Mouse (Mus musculus) midbrain, embryonic 14.5 days (tissue): ENCODE measurements around the gene Fam187b. TPM values are rescaled to one million over a fixed set of nuclear protein-coding genes. Genes with fewer than 3 reads are reported as not detected.
A peak's percentile ranks its signal among the peaks of the same experiment; 100 is the strongest.

ENCODE experiments used
- ATAC-seq: fragments of 200-750 bp; cut with Nextera tagmentation; 2 replicates; pipeline ENCODE4 v1.8.0; 2017; ENCODE audit warnings: moderate number of reproducible peaks, moderate library complexity; ENCODE audit not compliant: low FRiP score, low TSS enrichment
- DNase-seq: peaks from one replicate; pipeline ENCODE4 v3.0.0-alpha.2; 2015
- H3K27ac ChIP-seq: fragments of 300-500 bp; sonication (generic); replicated peaks from 2 replicates; pipeline ENCODE4 v1.5.1; 2014; ENCODE audit warnings: mild to moderate bottlenecking, low read depth, low read length, moderate library complexity
- H3K27me3 ChIP-seq: fragments of 300-500 bp; sonication (generic); 2 replicates; pipeline ENCODE4 v1.6.1; 2014; ENCODE audit warnings: low read length, control low read depth, mixed read lengths; ENCODE audit not compliant: control insufficient read depth, insufficient read depth
- H3K36me3 ChIP-seq: fragments of 300-500 bp; sonication (generic); 2 replicates; pipeline ENCODE4 v1.6.1; 2014; ENCODE audit warnings: low read length, control low read depth; ENCODE audit not compliant: control insufficient read depth, insufficient read depth
- H3K4me1 ChIP-seq: fragments of 300-500 bp; sonication (generic); 2 replicates; pipeline ENCODE4 v1.6.1; 2014; ENCODE audit warnings: mild to moderate bottlenecking, antibody characterized with exemption, low read length, control low read depth; ENCODE audit not compliant: control insufficient read depth, insufficient read depth
- H3K4me2 ChIP-seq: fragments of 300-500 bp; sonication (generic); 2 replicates; pipeline ENCODE4 v1.6.1; 2014; ENCODE audit warnings: mild to moderate bottlenecking, low read length, moderate library complexity
- H3K4me3 ChIP-seq: fragments of 300-500 bp; sonication (generic); replicated peaks from 2 replicates; pipeline ENCODE4 v1.5.1; 2014; ENCODE audit warnings: low read depth, low read length
- H3K9ac ChIP-seq: fragments of 300-500 bp; sonication (generic); replicated peaks from 2 replicates; pipeline ENCODE4 v1.6.1; 2014; ENCODE audit warnings: mild to moderate bottlenecking, low read length, moderate library complexity
- H3K9me3 ChIP-seq: fragments of 300-500 bp; sonication (generic); 2 replicates; pipeline ENCODE4 v1.6.1; 2016; ENCODE audit warnings: low read length, control low read depth, mixed read lengths; ENCODE audit not compliant: control insufficient read depth
- WGBS: fragments of 180-500 bp; shearing (Covaris S2); extraction: QIAGEN DNeasy Blood & Tissue Kit; methylation state at CpG from one replicate; pipeline ENCODE4 v1.1.7; 2014; 5-methylcytosine and 5-hydroxymethylcytosine counted together
- polyA plus RNA-seq: library from polyadenylated mRNA; unstranded; fragments of >200 nt; fragmentation: Nextera tagmentation; extraction: Ambion mirVana; gene quantifications from 2 replicates; pipeline ENCODE4 v1.2.1, GENCODE M21; 2014

The Fam187b gene
- polyA plus RNA-seq, 1 experiment from 2014 or later = 0.37 TPM

- 90% methylated on average over 4 of the region's 4 CpGs for WGBS
- no peak overlapping the region for H3K9ac ChIP-seq
- DNase-seq (no peak), ATAC-seq (no peak)
- no peaks in the 10 kb centered on the region for H3K27me3 ChIP-seq
- no peaks in the 10 kb centered on the region for H3K36me3 ChIP-seq
- no peak overlapping the region for H3K4me3 ChIP-seq
- H3K27ac ChIP-seq = no peak overlapping the region
- H3K4me1 ChIP-seq = no peaks in the 10 kb centered on the region
- H3K4me2 ChIP-seq = no peak overlapping the region
- no peaks in the 10 kb centered on the region for H3K9me3 ChIP-seq
Observed at GRCm38 (mm10) chr7:30988519-30989162, 15.1 kb downstream of the Fam187b start.

GRCm38 (mm10) chr7:30992148-30992547 is 18.6 kb downstream of the Fam187b start:
- no peak for ATAC-seq
- Histone ChIP-seq H3K4me3 (no peak overlapping the region), H3K27me3 (no peaks in the 10 kb centered on the region), H3K36me3 (no peaks in the 10 kb centered on the region), H3K27ac (no peak overlapping the region), H3K4me2 (no peak overlapping the region), H3K9ac (no peak overlapping the region), H3K4me1 (no peaks in the 10 kb centered on the region), H3K9me3 (peaks cover 4% of the 10 kb centered on the region; the same call in 1 of the 2 replicates)
- no peak for DNase-seq
- 82% methylated on average over 5 of the region's 5 CpGs for WGBS

DNA sequence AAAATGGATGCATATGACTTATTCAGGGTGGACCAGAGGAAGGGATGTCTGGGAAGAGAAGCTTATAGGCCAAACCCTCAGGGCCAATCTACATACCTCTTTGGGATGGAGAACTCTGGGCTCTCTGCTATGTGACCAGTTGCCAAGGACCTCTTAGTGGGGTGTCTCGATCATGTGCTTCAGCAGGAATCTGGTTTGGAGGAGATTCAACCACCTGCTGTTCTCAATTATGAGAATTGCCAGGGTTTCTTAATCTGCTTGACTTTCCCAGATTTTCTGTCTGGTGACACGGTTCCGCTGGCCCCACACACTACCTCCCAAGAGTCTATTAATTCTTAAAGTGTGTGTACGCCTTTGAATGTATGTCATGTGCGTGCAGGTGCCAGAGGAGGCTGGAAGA is 20.4 kb downstream of the Fam187b start:
- no peak overlapping the region for H3K27ac ChIP-seq
- H3K9ac ChIP-seq = no peak overlapping the region
- 88% methylated on average over 5 of the region's 5 CpGs for WGBS
- no peaks in the 10 kb centered on the region for H3K4me1 ChIP-seq
- peaks cover 4% of the 10 kb centered on the region; the same call in 1 of the 2 replicates for H3K9me3 ChIP-seq
- no peak overlapping the region for H3K4me2 ChIP-seq
- H3K4me3 ChIP-seq = no peak overlapping the region
- no peak for ATAC-seq
- no peak for DNase-seq
- no peaks in the 10 kb centered on the region for H3K27me3 ChIP-seq
- H3K36me3 ChIP-seq = no peaks in the 10 kb centered on the region

DNA sequence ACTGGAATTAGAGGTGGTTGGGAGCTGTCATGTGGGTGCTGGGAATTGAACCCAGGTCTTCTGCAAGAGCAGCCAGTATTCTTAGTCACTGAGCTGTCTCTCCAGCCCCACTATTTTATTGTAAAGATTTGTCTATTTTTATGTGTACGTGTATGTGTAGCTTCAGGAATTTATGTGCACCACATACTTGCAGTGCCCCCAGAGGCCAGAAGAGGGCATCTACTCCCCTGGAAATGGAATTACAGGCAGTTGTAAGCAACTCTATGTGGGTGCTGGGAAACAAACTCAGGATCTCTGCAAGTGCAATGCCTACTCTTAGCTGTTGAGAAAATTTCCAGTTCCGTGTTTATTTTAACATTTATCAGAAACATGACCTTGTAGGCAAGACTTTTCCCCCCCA is 22.9 kb downstream of the Fam187b start:
- no peak overlapping the region for H3K9ac ChIP-seq
- H3K27ac ChIP-seq = no peak overlapping the region
- no peaks in the 10 kb centered on the region for H3K4me1 ChIP-seq
- H3K27me3 ChIP-seq = no peaks in the 10 kb centered on the region
- H3K4me2 ChIP-seq = no peak overlapping the region
- no peaks in the 10 kb centered on the region for H3K36me3 ChIP-seq
- DNase-seq = no peak
- no peak overlapping the region for H3K4me3 ChIP-seq
- no peak for ATAC-seq
- H3K9me3 ChIP-seq = peaks cover 4% of the 10 kb centered on the region; the same call in 1 of the 2 replicates
- WGBS = 93% methylated on average over 2 of the region's 2 CpGs

DNA sequence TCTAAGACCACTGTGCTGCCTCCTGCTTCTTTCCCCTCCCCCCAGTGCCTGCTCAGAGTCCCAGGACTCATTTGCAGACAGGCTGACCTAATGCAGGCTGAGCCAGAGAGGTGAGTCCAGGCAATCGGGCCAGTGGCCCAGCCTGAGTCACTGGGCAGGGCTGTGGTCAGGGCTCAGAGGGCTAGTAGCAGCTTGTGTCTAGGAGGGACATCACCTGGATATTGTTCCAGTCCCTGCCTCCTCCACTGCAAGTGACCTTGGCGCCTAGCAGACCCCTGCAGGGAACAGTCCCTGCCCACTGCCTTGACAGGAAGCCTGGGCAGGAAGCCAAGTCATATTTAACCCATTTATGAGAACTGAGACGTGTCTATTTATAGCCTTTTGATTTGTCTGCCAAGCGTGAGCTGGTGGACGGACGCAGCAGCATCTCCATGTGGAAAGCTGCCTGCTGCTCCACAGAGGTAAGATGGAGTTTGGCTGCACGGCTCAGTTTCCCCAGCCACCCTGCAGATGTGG is 27.0 kb downstream of the Fam187b start:
- Histone ChIP-seq H3K4me3 (no peak overlapping the region), H3K36me3 (no peaks in the 10 kb centered on the region), H3K27me3 (no peaks in the 10 kb centered on the region), H3K27ac (no peak overlapping the region), H3K9ac (no peak overlapping the region), H3K4me1 (no peaks in the 10 kb centered on the region), H3K9me3 (peaks cover 4% of the 10 kb centered on the region; the same call in 1 of the 2 replicates), H3K4me2 (no peak overlapping the region)
- WGBS = 55% methylated on average over 7 of the region's 7 CpGs
- ATAC-seq = no peak
- DNase-seq = peak; percentile 54

GRCm38 (mm10) chr7:31002650-31003049 is 29.1 kb downstream of the Fam187b start:
- no peak overlapping the region for H3K4me3 ChIP-seq
- no peaks in the 10 kb centered on the region for H3K4me1 ChIP-seq
- no peak overlapping the region for H3K4me2 ChIP-seq
- no peaks in the 10 kb centered on the region for H3K27me3 ChIP-seq
- no peaks in the 10 kb centered on the region for H3K9me3 ChIP-seq
- DNase-seq (no peak), ATAC-seq (no peak)
- H3K27ac ChIP-seq = no peak overlapping the region
- 88% methylated on average over 8 of the region's 8 CpGs for WGBS
- H3K9ac ChIP-seq = no peak overlapping the region
- no peaks in the 10 kb centered on the region for H3K36me3 ChIP-seq

- ATAC-seq (no peak), DNase-seq (no peak)
- 87% methylated on average over 1 of the region's 1 CpGs for WGBS
- no peak overlapping the region for H3K4me3 ChIP-seq
- H3K27me3 ChIP-seq = no peaks in the 10 kb centered on the region
- H3K36me3 ChIP-seq = no peaks in the 10 kb centered on the region
- H3K9me3 ChIP-seq = no peaks in the 10 kb centered on the region
- H3K27ac ChIP-seq = no peak overlapping the region
- H3K4me1 ChIP-seq = no peaks in the 10 kb centered on the region
- H3K9ac ChIP-seq = no peak overlapping the region
- no peak overlapping the region for H3K4me2 ChIP-seq
Observed at GRCm38 (mm10) chr7:31007775-31008174, 34.2 kb downstream of the Fam187b start.

DNA sequence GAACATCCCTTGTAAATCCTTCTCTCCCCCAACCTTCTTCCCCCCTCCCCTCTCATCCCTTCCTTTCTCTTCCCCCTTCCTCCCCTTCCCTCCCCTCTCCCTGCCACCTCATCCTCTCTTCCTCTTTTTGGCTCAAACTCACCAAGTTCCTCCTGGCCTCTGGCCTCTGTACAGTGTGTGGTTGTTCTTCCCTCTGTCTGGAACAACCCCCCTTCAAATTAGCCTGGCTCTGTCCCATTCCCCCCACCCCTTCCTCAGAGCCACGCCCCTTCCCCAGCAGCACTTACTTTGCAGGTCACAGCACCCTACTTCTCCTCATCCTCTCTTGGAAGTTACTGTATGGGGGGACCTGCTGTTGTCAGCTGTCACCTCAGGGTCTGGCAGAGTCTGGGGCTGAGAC is 34.6 kb downstream of the Fam187b start:
- Histone ChIP-seq H3K27me3 (no peaks in the 10 kb centered on the region), H3K27ac (no peak overlapping the region), H3K9ac (no peak overlapping the region), H3K9me3 (no peaks in the 10 kb centered on the region), H3K4me2 (no peak overlapping the region), H3K36me3 (no peaks in the 10 kb centered on the region), H3K4me1 (no peaks in the 10 kb centered on the region), H3K4me3 (no peak overlapping the region)
- no peak for ATAC-seq
- DNase-seq = no peak
- WGBS = 70% methylated on average over 1 of the region's 1 CpGs

DNA sequence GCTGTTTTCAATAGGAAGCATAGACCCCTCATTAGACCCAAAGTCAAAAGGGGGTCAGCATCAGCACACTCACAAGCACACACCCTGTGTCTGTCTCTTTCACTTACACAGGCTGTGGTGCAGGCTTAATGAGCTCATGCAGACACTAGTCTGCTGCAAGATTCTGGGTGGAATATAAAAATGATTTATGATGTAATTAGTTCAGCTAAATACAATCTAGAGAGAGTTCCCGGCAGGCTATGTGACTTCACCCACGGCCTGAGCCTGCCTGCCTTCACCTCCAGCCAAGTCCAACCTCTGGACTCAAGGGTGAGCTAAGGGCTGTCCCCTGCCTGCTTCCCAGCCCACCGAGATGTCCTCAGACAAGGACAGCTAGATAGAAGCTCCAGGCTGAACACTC is 35.3 kb downstream of the Fam187b start:
- Histone ChIP-seq H3K4me1 (no peaks in the 10 kb centered on the region), H3K27ac (no peak overlapping the region), H3K4me2 (no peak overlapping the region), H3K9me3 (no peaks in the 10 kb centered on the region), H3K27me3 (no peaks in the 10 kb centered on the region), H3K9ac (no peak overlapping the region), H3K4me3 (no peak overlapping the region), H3K36me3 (no peaks in the 10 kb centered on the region)
- 86% methylated on average over 3 of the region's 3 CpGs for WGBS
- DNase-seq = no peak
- no peak for ATAC-seq
